Mouse (Mus musculus) erythroblast, adult 5-6 weeks (primary cell): ENCODE results near the gene Capg. TPM values are rescaled to one million over a fixed set of nuclear protein-coding genes. Genes with fewer than 3 reads are reported as not detected.

Source experiments
- ATAC-seq: replicated peaks from 2 replicates; pipeline ENCODE4 v1.8.0; 2016; ENCODE audit warnings: moderate number of reproducible peaks, mild to moderate bottlenecking, moderate TSS enrichment, inconsistent platforms; ENCODE audit not compliant: poor library complexity, low FRiP score, severe bottlenecking
- total RNA-seq, 2 experiments: library from RNA; stranded (forward) in 1 of 2; stranded (reverse) in 1 of 2; fragments of 150-400 nt in 1 of 2; fragments of 200-764, 138-1000 nt in 1 of 2; gene quantifications; 2 replicates each; pipeline versions ENCODE4 v1.2.3 to v1.2.4; 2015 to 2017; ENCODE audit warnings: low replicate concordance in 2 of 2

Gene Capg
- total RNA-seq, 2 experiments from 2014 or later = 10.2 to 22.2 TPM

GRCm38 (mm10) chr6:72562894-72563293, 18.7 kb downstream of the Capg start:
- no peak for ATAC-seq

- ATAC-seq = no peak
Observed at GRCm38 (mm10) chr6:72565506-72565905, 21.3 kb downstream of the Capg start.

- ATAC-seq = peak; percentile 68
Observed at GRCm38 (mm10) chr6:72566044-72566443, 21.9 kb downstream of the Capg start.

GRCm38 (mm10) chr6:72567508-72567907, 23.3 kb downstream of the Capg start:
- no peak for ATAC-seq

GRCm38 (mm10) chr6:72568736-72569135, 24.5 kb downstream of the Capg start:
- no peak for ATAC-seq

GRCm38 (mm10) chr6:72570644-72571397, 26.6 kb downstream of the Capg start:
- ATAC-seq = no peak

GRCm38 (mm10) chr6:72571826-72572225, 27.6 kb downstream of the Capg start:
- ATAC-seq = no peak

- no peak for ATAC-seq
Observed at GRCm38 (mm10) chr6:72576041-72576440, 31.9 kb downstream of the Capg start.

- ATAC-seq = no peak
Observed at GRCm38 (mm10) chr6:72581625-72582382, 37.6 kb downstream of the Capg start.

GRCm38 (mm10) chr6:72583211-72583839, 39.1 kb downstream of the Capg start:
- no peak for ATAC-seq

- no peak for ATAC-seq
Observed at GRCm38 (mm10) chr6:72584154-72584553, 40.0 kb downstream of the Capg start.

GRCm38 (mm10) chr6:72586701-72587100, 42.5 kb downstream of the Capg start:
- ATAC-seq = no peak

- ATAC-seq = no peak
Observed at GRCm38 (mm10) chr6:72588307-72588706, 44.1 kb downstream of the Capg start.

- no peak for ATAC-seq
Observed at GRCm38 (mm10) chr6:72590111-72590510, 45.9 kb downstream of the Capg start.

GRCm38 (mm10) chr6:72593011-72593803, 49.0 kb downstream of the Capg start:
- ATAC-seq = no peak

- ATAC-seq = no peak
Observed at GRCm38 (mm10) chr6:72593914-72594313, 49.7 kb downstream of the Capg start.

GRCm38 (mm10) chr6:72597083-72597874, 53.1 kb downstream of the Capg start:
- ATAC-seq = no peak

- ATAC-seq = peak; percentile 88
Observed at GRCm38 (mm10) chr6:72597956-72598753, 54.0 kb downstream of the Capg start, which contains the start of the genes Elmod3 and Retsat. TSS of gene Elmod3 (minus strand) at chr6:72598413. TSS of gene Retsat (plus strand) at chr6:72598475.
